Mouse (Mus musculus): Measurements from ENCODE around the gene CT030661.1. TPM values are rescaled to one million over a fixed set of nuclear protein-coding genes. Genes with fewer than 3 reads are reported as not detected.

The CT030661.1 gene
- 1 to 10 TPM; 6.0 to 7.7 TPM for total RNA-seq (2023)

DNA sequence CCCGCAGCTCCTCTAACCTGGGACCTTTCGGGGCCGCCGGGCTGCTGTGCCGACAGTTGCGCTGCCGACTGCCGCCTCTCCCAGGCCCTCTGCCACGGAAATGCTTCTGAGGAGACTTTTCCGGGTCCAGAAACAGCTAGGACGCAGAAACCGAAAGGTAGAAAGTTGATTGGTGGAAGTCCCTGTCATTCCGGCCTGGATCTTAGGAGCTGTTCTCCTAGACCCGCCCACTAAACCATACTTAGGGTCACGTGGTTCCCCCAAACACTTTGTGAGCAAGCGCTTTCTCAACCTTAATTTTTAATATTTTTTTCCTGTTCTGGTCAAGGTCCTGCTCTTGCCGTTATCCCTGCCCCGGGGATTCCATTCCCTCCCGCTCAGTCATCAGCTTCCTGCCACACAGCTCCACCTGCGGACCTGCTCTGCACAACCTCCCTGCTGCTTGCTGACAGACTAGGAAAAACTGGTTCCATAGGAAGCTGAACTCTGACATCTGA lies at the start of gene CT030661.1:
TSS of gene CT030661.1 (minus strand) at position 108 of the 497 bp plus-strand sequence.

DNA sequence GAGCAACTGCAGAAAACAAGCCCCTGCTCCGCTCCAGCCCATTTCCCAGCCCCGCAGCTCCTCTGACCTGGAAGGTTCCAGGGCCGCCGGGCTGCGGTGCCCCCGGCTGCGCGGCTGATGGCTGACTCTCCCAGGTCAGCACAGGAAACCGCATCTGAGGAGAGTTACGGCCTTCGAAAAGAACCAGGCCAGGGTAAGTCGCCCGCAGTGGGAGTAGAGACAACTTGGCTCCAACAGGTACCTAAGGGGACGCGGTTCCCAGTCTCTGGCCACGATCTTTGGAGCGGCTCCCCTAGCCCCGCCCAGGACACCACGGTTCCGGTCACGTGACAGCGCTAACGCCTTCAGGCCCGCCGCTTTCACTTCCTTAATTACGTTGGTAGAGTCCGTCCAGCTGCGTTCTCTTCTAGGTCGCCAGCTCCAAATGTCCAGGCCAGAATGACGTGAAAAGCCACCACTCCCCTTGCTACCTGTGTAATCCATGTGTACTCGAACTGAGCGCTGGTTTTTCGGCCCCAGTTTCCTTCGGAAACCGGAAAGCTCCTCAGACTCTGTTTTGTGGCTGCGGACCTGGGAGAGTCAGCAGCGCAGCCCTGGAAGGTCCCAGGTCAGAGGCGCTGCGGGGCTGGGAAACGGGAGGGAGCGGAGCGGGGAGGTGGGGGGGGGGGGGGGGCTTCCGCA lies 46.6 kb upstream of the CT030661.1 start, which contains the start of the genes Zfp944 and Zfp758:
TSS of gene Zfp944 (minus strand) at position 300 of the 681 bp plus-strand sequence.
TSS of gene Zfp758 (plus strand) at position 353 of the 681 bp plus-strand sequence.

Other genes with a start within 250 kb of the CT030661.1 start
- under 1 TPM; 0.31 to 0.97 TPM for gene Zfp947, start 148.6 kb downstream of the CT030661.1 start, total RNA-seq (2023)
- 1 to 10 TPM; 2.2 to 2.7 TPM for gene Zfp994, start 89.2 kb downstream of the CT030661.1 start, total RNA-seq (2023)
- gene Zfp944, start 46.6 kb upstream of the CT030661.1 start, total RNA-seq (2023): 1 to 10 TPM; 9.1 to 9.6 TPM
- gene Zfp758, start 46.6 kb upstream of the CT030661.1 start, total RNA-seq (2023): 1 to 10 TPM; 6.9 to 8.2 TPM
- 1 to 10 TPM; 2.5 to 2.6 TPM for gene Zfp946, start 109.4 kb upstream of the CT030661.1 start, total RNA-seq (2023)

All from neutrophil, adult 59 days (primary cell).